Mouse (Mus musculus) kidney, postnatal 36 days (tissue): Measurements from ENCODE around the gene Hmgb4.

ENCODE experiments used
- DNase-seq, 2 experiments: peaks; one replicate each; pipeline ENCODE4 v3.0.0; 2021 to 2022; ENCODE audit warnings: mixed read lengths in 2 of 2

Hmgb4 gene

DNA sequence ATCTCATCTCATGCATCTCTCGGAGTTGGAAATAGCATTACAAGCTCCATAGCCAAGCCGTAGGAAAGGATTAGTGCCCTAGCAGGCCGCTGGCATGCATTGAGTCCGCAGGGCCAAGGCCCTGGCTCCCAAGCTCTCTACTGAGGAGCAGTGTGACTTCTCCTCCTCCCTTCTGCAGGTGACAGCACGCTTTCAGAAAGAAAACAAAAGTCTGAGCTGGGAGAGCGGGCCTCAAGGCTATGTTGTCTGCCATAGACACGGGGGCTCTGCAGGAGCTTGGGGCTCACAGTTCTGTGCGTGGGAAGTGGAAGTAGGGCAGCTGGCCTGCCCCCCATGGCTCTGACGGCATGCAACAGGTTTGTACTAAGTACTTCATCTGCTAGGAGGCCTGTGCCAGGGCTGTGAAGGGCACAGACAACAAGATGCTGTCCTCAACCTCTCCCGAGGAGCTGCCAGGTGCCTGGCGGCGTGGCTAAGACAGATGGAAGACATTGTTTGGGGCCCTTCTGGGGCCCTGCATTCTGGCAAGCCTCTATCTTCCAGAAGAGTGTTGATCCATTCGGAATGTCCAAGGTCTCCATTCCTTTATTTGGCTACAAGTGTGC lies 42.7 kb downstream of the Hmgb4 start:
- no peak for DNase-seq
